Mouse (Mus musculus) right cerebral cortex, postnatal 4 days (tissue): ENCODE measurements around the gene Ankrd42.

Experiments
- DNase-seq: peaks from one replicate; pipeline ENCODE4 v3.0.0-alpha.2; 2022

Gene Ankrd42

GRCm38 (mm10) chr7:92637021-92637625 lies at the start of gene Ankrd42:
Gene Ankrd42, minus strand, starts transcription at chr7:92637142.
- peak; percentile 90 for DNase-seq

- no peak for DNase-seq
These were observed 40.4 kb upstream of the Ankrd42 start for GRCm38 (mm10) chr7:92677346-92677745.

- no peak for DNase-seq
These were observed 38.2 kb upstream of the Ankrd42 start for GRCm38 (mm10) chr7:92675131-92675530.

DNA sequence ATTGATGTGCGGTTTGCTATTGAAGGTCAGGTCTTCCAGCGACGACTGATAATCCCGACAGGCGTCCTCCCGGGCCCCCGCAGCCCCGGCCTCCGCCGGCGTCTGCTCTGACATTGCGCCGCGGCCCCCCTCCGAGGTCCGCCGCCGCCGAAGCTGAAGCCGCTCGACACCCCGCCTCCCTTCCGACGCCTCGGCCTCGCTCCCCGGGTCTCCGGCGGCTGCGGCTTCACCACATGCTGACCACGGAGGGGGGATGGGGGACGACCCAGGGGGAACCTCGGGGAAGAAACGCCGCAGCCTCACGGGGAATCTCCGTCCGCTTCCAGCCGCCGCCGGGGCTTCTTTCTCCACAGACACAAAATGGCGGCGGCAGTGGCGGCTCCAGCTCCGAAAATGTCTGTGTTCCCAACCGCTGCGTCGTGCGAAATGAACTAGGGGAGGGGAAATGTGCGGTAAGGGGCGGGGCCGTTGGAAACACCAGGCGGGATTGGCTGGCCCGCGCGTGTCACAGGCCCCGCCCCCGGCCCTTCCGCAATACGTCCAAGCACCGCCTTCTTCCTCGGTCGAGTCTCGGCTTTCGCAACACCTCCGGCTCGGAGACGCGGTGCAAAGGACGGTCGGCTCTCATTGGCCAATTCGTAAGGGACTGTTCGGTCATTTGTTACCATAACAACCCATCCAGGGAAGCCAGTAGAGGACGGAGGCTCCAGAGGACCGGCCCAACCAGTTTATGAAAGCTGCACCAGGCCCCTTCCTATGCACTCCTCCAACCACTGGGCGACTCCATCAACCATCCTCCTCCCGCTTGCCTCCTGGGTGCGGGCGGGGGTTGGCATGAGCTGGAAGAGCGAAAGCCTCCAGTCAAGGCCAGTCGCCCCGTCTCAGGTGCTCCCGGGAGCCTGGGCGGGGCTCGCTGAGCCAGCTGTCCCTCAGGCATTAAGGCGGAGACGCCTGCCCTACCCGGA lies 32.8 kb upstream of the Ankrd42 start, which contains the start of gene Pcf11:
Gene Pcf11, minus strand, starts transcription at position 428 of the 965 bp plus-strand sequence.
- DNase-seq: peak; percentile 94

DNA sequence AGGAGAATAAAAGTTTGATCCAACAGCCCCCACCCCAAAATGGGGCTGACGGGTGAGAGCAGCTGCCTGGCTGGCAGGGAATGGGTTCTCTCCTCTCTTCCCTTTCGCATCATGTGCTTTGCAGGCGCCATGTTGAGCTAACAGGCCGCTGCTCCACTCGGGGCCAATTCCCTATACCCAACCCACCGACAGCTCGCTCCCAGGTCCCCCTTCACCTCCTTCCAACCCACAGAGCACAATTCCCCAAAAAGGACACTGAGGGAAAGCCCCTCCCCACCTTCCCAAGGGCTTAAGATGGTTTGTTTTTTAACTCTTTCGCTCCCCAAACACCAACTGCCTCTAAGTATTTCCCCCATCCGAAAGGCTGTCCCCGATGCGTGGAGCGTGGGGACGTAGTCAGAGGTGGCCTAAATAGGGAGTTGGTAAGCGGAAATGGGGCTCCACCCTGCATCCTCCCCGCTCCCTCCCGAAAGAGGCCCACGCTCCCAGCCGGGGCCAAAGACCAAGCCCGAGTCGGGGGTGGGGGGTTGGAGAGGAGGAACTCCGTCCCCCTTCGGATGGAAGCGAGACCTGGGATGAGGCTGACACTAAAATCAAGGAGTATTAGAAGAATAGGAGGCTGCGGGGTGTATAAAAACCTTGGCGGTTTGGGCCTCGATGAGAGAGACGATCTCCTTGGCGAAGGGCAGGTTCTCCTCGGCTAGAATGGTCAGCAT lies 32.0 kb upstream of the Ankrd42 start:
- DNase-seq: peak; percentile 48

- no peak for DNase-seq
These were observed 29.4 kb upstream of the Ankrd42 start for GRCm38 (mm10) chr7:92666274-92666820.

DNA sequence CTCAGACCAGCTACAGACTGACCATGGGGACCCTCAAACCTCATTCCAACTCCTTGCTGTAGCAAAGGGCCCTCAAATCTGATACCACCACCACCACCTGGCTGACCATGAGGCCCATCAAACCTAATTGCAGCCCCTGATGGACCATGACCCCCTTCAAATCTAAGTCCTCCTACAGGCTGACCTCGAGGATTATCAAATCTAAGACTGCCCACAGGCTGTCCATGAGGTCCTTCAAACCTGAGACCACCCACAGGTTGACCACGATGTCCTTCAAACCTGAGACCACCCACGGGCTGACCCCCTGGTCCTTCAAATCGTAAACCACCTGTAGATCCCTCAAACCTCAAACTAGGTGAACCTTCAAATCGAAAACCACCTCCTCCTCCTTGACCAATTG lies 21.1 kb upstream of the Ankrd42 start:
- DNase-seq: no peak

GRCm38 (mm10) chr7:92656386-92656785 lies 19.4 kb upstream of the Ankrd42 start:
- no peak for DNase-seq

GRCm38 (mm10) chr7:92653329-92653728 lies 16.4 kb upstream of the Ankrd42 start:
- DNase-seq: no peak

DNA sequence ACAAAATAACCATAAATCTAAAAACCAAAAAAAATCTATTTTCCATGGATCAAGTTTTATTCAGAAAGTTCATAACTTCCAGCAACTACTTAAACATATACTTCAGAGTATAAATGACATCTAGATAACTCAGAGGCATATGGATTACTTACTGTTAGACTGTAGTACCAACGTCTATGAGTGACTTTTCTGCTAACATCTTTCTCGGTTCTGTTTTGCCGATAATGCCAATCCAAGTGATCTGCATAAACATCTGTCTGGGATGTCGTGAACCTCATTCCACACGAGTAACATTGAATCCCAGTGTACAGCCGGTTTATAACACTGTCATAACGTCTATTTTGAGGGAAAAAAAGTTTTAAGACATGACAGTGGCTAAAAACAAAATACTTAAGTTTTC lies 10.8 kb upstream of the Ankrd42 start:
- DNase-seq: no peak

DNA sequence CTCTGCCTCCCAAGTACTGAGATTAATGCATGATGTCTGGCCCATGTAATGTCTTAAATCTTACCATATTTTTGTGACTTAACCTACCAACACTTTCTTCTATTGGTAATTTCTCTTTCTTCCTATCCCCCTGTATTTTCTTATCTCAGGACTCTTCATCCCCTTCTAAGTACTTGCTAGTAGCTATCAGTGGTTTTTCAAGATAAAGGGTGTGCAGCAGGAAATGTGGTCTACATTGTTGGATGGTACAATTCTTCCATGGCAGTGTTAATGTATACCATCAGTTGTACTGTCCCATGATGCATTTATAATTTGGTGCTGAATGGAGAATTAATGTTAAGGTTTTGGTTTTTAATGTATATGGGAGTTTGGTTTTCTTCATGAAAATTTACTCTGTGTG lies 5.4 kb upstream of the Ankrd42 start:
- DNase-seq: no peak

GRCm38 (mm10) chr7:92638050-92638449 lies 1.1 kb upstream of the Ankrd42 start:
- no peak for DNase-seq

DNA sequence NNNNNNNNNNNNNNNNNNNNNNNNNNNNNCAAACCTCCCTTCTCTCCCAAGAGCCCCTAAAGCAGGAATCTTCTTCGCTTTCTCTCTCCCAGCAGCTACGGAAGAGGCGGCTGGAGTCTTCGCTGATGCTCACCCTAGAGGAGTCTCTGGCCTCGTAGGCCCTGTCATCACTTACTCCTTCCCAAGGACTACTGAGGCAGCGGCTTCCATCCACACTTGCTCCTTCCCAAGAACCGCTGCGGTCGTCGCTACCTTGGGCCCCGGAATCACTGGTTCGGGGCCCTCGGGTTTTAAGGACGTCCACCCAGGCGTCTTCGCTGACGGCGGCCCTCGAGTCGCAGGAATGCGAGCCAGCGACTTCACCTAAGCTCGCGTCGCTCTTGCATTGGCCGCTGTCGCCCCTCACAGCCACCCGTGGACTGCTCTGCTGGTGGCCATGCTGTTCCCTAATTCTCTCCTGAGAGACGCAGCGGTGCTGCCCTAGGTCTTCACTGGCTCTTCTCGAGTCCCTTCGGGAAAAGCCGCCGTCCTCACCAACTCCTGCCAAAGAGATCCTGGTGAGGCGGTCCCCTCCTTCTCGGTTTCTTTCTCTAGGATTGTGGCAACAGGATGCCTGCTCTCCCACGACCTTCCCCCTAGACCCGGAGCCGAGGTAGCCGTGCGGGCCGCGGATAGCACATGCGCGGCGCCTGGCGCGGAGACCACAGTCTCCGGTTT lies 489 bp downstream of the Ankrd42 start:
- DNase-seq: no peak

GRCm38 (mm10) chr7:92630167-92630566 lies 6.8 kb downstream of the Ankrd42 start:
- DNase-seq: no peak

DNA sequence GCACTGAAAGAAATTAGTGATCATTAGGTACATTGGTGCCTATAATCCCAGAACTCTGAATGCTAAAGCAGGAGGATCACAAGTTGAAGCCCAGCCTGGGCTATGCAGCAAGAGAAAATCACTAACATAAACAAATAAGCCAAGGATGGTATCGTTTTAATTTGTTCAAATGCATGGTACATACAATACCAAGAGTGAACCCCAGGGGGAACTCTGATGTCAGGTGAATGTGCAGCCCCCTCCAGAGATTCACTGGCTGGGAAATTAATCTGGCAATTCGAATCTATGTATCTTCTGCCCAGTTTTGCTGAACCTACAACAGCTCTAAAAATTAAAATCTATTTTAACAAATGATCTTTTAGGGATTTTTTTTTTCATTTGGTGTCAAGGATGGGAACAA lies 12.5 kb downstream of the Ankrd42 start:
- DNase-seq: no peak

DNA sequence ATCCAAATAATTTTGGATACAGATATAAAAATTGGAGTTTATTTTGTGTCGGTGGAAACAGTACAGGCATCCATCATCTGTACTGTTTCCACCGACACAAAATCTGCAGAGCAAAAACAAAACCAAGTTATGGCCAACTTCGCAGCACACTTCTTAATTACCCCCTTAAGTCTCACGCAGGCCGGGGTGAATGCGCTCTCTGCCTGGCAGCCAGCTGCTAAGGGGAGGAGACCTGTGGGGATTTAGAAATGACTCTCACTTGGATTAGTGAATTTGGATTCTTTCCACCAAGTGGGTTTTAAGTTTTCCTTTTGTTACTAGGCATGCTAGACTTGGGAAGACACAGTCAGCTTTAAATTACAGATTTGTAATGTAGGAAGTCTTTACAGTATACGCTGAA lies 26.1 kb downstream of the Ankrd42 start:
- no peak for DNase-seq

GRCm38 (mm10) chr7:92604961-92605360 lies 32.0 kb downstream of the Ankrd42 start:
- no peak for DNase-seq

- DNase-seq: no peak
These were observed 46.1 kb downstream of the Ankrd42 start for GRCm38 (mm10) chr7:92590842-92591241.

DNA sequence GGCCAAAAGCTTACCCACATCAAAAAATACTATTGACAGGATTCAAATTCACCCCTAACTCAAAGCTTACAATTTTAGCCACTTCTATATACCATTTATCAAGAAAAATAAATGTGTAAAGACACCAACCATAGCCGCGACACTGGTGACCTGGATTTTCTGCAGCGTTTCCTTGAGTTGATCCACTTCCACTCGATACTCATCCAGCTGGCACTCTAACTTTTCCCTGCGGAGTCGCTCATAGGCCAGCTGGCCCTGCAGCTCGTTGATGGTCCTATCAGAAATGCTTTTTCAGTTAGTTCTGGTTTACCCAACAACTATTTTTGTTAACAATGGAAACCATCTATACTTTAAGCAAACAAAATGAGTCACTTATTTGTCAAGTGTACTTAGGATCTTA lies 47.0 kb downstream of the Ankrd42 start:
- DNase-seq: no peak

DNA sequence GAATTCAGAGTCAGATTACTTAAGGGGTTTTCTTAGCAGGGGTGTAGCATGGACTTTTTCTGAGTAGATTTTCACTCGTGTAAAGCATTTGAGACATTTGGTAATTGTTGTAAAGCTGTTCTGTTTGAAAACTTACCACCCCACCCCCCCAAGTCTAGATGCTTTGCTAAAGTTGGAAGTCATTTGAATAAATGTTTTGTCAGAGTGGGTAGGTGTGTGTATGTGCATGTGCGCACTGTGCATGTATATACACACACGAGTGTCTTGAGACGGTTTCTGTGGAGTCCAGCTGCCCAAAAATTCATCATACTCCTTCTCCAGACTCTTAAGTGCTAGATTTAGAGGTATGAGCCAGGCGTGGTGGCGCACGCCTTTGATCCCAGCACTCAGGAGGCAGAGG lies 53.4 kb downstream of the Ankrd42 start:
- DNase-seq: no peak

GRCm38 (mm10) chr7:92580491-92581207 lies 56.3 kb downstream of the Ankrd42 start:
- no peak for DNase-seq

DNA sequence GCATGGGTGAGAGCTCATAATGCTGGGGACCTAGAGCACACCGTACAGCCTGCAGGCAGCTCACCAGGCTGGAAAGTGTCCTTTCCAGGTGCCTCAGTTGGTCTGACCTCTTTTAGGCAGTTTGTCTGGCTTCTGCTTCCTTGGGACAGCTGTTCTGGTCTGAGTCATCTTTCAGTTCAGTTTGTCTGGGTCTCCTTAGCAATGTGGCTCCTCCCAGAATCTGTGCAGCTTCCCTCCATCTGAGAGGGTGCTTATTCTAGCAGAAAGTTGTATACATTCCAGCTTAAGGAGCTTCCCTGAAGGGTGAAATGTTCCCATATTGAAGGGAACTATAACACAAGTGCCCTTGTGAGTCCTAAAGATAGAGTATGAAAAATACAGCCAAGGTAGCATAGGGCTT lies 70.2 kb downstream of the Ankrd42 start:
- DNase-seq: no peak
